Mouse (Mus musculus) thymus, adult 18-20 months (tissue): Measurements from ENCODE around the gene Atp8a2.

Source experiments
- DNase-seq, 2 experiments: peaks; one replicate each; pipeline ENCODE4 v3.0.0; 2022; ENCODE audit warnings: mixed read lengths in 2 of 2

Atp8a2 gene

GRCm38 (mm10) chr14:60196884-60197283, at the start of gene Atp8a2:
Gene Atp8a2 (minus strand): TSS chr14:60197179.
- DNase-seq: no peak

GRCm38 (mm10) chr14:60238551-60238950, 41.6 kb upstream of the Atp8a2 start:
- no peak for DNase-seq

- no peak for DNase-seq
These were observed 22.9 kb upstream of the Atp8a2 start for GRCm38 (mm10) chr14:60219886-60220285.

GRCm38 (mm10) chr14:60217616-60218015, 20.6 kb upstream of the Atp8a2 start:
- no peak for DNase-seq

GRCm38 (mm10) chr14:60216125-60216524, 19.1 kb upstream of the Atp8a2 start:
- DNase-seq: no peak

GRCm38 (mm10) chr14:60215000-60215399, 18.0 kb upstream of the Atp8a2 start:
- DNase-seq: no peak

GRCm38 (mm10) chr14:60214040-60214439, 17.1 kb upstream of the Atp8a2 start:
- DNase-seq: no peak

- DNase-seq: no peak
These were observed 12.2 kb upstream of the Atp8a2 start for GRCm38 (mm10) chr14:60209166-60209565.

- no peak for DNase-seq
These were observed 8.0 kb upstream of the Atp8a2 start for GRCm38 (mm10) chr14:60204993-60205392.

GRCm38 (mm10) chr14:60195999-60196398, 980 bp downstream of the Atp8a2 start:
- no peak for DNase-seq

GRCm38 (mm10) chr14:60194606-60195005, 2.4 kb downstream of the Atp8a2 start:
- no peak for DNase-seq

- no peak for DNase-seq
These were observed 7.2 kb downstream of the Atp8a2 start for GRCm38 (mm10) chr14:60189771-60190170.

GRCm38 (mm10) chr14:60188201-60188825, 8.7 kb downstream of the Atp8a2 start:
- no peak for DNase-seq

GRCm38 (mm10) chr14:60181306-60181705, 15.7 kb downstream of the Atp8a2 start:
- DNase-seq: no peak

- no peak for DNase-seq
These were observed 18.4 kb downstream of the Atp8a2 start for GRCm38 (mm10) chr14:60178571-60178955.

- peak in 1 of 2 experiments; percentile 3 for DNase-seq
These were observed 19.1 kb downstream of the Atp8a2 start for GRCm38 (mm10) chr14:60177614-60178570.

GRCm38 (mm10) chr14:60176891-60177613, 19.9 kb downstream of the Atp8a2 start:
- no peak for DNase-seq

GRCm38 (mm10) chr14:60176469-60176890, 20.5 kb downstream of the Atp8a2 start:
- no peak for DNase-seq

- DNase-seq: no peak
These were observed 24.5 kb downstream of the Atp8a2 start for GRCm38 (mm10) chr14:60172286-60173055.

GRCm38 (mm10) chr14:60170845-60171610, 26.0 kb downstream of the Atp8a2 start:
- no peak for DNase-seq

- no peak for DNase-seq
These were observed 33.6 kb downstream of the Atp8a2 start for GRCm38 (mm10) chr14:60163367-60163766.

GRCm38 (mm10) chr14:60152373-60152772, 44.6 kb downstream of the Atp8a2 start:
- no peak for DNase-seq
